Mouse (Mus musculus) cortical plate, adult 2 months (tissue): ENCODE data around the gene Kcna7. TPM values are rescaled to one million over a fixed set of nuclear protein-coding genes. Genes with fewer than 3 reads are reported as not detected.
A peak's percentile ranks its signal among the peaks of the same experiment; 100 is the strongest.
"Not testable (repeated sequence)": the region's sequence is repeated elsewhere in the genome, so short reads cannot be mapped to it uniquely, and the experiment has no call there.

Source experiments
- H3K27ac ChIP-seq: fragments of 200-500 bp; 2 replicates; pipeline ENCODE4 v1.5.1; 2012; ENCODE audit warnings: low read length, control low read depth, inconsistent platforms; ENCODE audit not compliant: insufficient read depth
- H3K4me1 ChIP-seq: fragments of 200-500 bp; 2 replicates; pipeline ENCODE4 v1.6.1; 2011; ENCODE audit warnings: low read length; ENCODE audit not compliant: control insufficient read depth, insufficient read depth
- H3K4me3 ChIP-seq: fragments of 200-500 bp; 2 replicates; pipeline ENCODE4 v1.5.1; 2011; ENCODE audit warnings: mild to moderate bottlenecking, low read length, control low read depth; ENCODE audit not compliant: insufficient read depth
- CTCF ChIP-seq: fragments of 200-500 bp; IDR thresholded peaks from 2 replicates; pipeline ENCODE4 v1.5.1; 2011; ENCODE audit warnings: mild to moderate bottlenecking, control low read depth, low read length; ENCODE audit not compliant: insufficient read depth; ENCODE audit errors: extremely low read depth
- POLR2A ChIP-seq: fragments of 200-500 bp; IDR thresholded peaks from 2 replicates; pipeline ENCODE4 v1.6.1; 2011; ENCODE audit warnings: mild to moderate bottlenecking, low read length, control low read depth; ENCODE audit not compliant: insufficient read depth; ENCODE audit errors: extremely low read depth
- polyA plus RNA-seq: library from polyadenylated mRNA; depleted of rRNA; stranded (reverse); fragments of >200 nt; gene quantifications from 2 replicates; pipeline ENCODE4 v1.2.3, GENCODE M21; 2012; rRNA removed

The Kcna7 gene
- polyA plus RNA-seq = not detected in 2 replicates

GRCm38 (mm10) chr7:45405091-45406075 lies at the start of gene Kcna7:
Gene Kcna7 (plus strand): TSS chr7:45405653.
- Histone ChIP-seq H3K27ac (no peak within 1 kb of the TSS), H3K4me3 (no peak within 1 kb of the TSS), H3K4me1 (no peaks in the 10 kb centered on the region)
- TF ChIP-seq POLR2A (no peak), CTCF (peak; percentile 71)

- Histone ChIP-seq H3K4me1 (0 out of 2 replicates have a peak, but pooled peaks cover 1% of the 10 kb centered on the region), H3K27ac (no peak overlapping the region), H3K4me3 (no peak overlapping the region)
- TF ChIP-seq POLR2A (no peak), CTCF (no peak)
Observed at GRCm38 (mm10) chr7:45356087-45356486, 49.4 kb upstream of the Kcna7 start.

GRCm38 (mm10) chr7:45359081-45359480 lies 46.4 kb upstream of the Kcna7 start:
- H3K4me1 ChIP-seq, H3K4me3 ChIP-seq, H3K27ac ChIP-seq: not testable (repeated sequence)

- Histone ChIP-seq H3K27ac (0 out of 2 replicates have a peak overlapping the region, but pooled peaks have one; percentile 36), H3K4me3 (no peak overlapping the region)
Observed at GRCm38 (mm10) chr7:45360404-45361125, 44.9 kb upstream of the Kcna7 start.

GRCm38 (mm10) chr7:45361243-45361804 lies 44.1 kb upstream of the Kcna7 start:
- H3K27ac ChIP-seq = 0 out of 2 replicates have a peak overlapping the region, but pooled peaks have one; percentile 36
- no peak for TF ChIP-seq CTCF
- peak; percentile 97 for TF ChIP-seq POLR2A
- H3K4me3 ChIP-seq = peak overlapping the region; percentile 26
- 0 out of 2 replicates have a peak, but pooled peaks cover 3% of the 10 kb centered on the region for H3K4me1 ChIP-seq

More at GRCm38 (mm10) chr7:45360404-45361125, 44.9 kb upstream of the Kcna7 start:
- no peak for TF ChIP-seq POLR2A
- TF ChIP-seq CTCF = no peak
- H3K4me1 ChIP-seq = 0 out of 2 replicates have a peak, but pooled peaks cover 3% of the 10 kb centered on the region

GRCm38 (mm10) chr7:45362801-45363200 lies 42.7 kb upstream of the Kcna7 start:
- Histone ChIP-seq H3K4me3 (no peak overlapping the region), H3K27ac (no peak overlapping the region), H3K4me1 (0 out of 2 replicates have a peak, but pooled peaks cover 3% of the 10 kb centered on the region)
- TF ChIP-seq POLR2A (no peak), CTCF (no peak)

- Histone ChIP-seq H3K27ac (no peak overlapping the region), H3K4me3 (no peak overlapping the region), H3K4me1 (peaks cover 5% of the 10 kb centered on the region; the same call in 1 of the 2 replicates)
- TF ChIP-seq CTCF (no peak), POLR2A (no peak)
Observed at GRCm38 (mm10) chr7:45363983-45364382, 41.5 kb upstream of the Kcna7 start.

GRCm38 (mm10) chr7:45365742-45366651 lies 39.5 kb upstream of the Kcna7 start:
- H3K4me1 ChIP-seq = peaks cover 5% of the 10 kb centered on the region; the same call in 1 of the 2 replicates
- peak overlapping the region; percentile 90 for H3K4me3 ChIP-seq
- TF ChIP-seq POLR2A (no peak), CTCF (no peak)
- H3K27ac ChIP-seq = peak overlapping the region; percentile 70
